Mouse (Mus musculus) forebrain, embryonic 12.5 days (tissue): ENCODE data around the gene Picalm. TPM values are rescaled to one million over a fixed set of nuclear protein-coding genes. Genes with fewer than 3 reads are reported as not detected.

ENCODE experiments used
- ATAC-seq: fragments of 200-750 bp; cut with Nextera tagmentation; 2 replicates; pipeline ENCODE4 v1.8.0; 2017; ENCODE audit warnings: moderate TSS enrichment; ENCODE audit not compliant: low FRiP score
- H3K27ac ChIP-seq: fragments of 300-500 bp; sonication (generic); 2 replicates; pipeline ENCODE4 v1.5.1; 2016; ENCODE audit warnings: mild to moderate bottlenecking
- H3K27me3 ChIP-seq: fragments of 300-500 bp; sonication (generic); 2 replicates; pipeline ENCODE4 v1.6.1; 2016; ENCODE audit warnings: mild to moderate bottlenecking
- H3K36me3 ChIP-seq: fragments of 300-500 bp; sonication (generic); replicated peaks from 2 replicates; pipeline ENCODE4 v1.6.1; 2016; ENCODE audit warnings: mild to moderate bottlenecking
- H3K4me1 ChIP-seq: fragments of 300-500 bp; sonication (generic); 2 replicates; pipeline ENCODE4 v1.6.1; 2016
- H3K4me2 ChIP-seq: fragments of 300-500 bp; sonication (generic); 2 replicates; pipeline ENCODE4 v1.6.1; 2016; ENCODE audit warnings: mild to moderate bottlenecking, moderate library complexity
- H3K4me3 ChIP-seq: fragments of 300-500 bp; sonication (generic); replicated peaks from 2 replicates; pipeline ENCODE4 v1.5.1; 2016; ENCODE audit warnings: mild to moderate bottlenecking
- H3K9ac ChIP-seq: fragments of 300-500 bp; sonication (generic); 2 replicates; pipeline ENCODE4 v1.6.1; 2016; ENCODE audit warnings: mild to moderate bottlenecking
- H3K9me3 ChIP-seq: fragments of 300-500 bp; sonication (generic); 2 replicates; pipeline ENCODE4 v1.6.1; 2016
- WGBS: fragments of 180-500 bp; shearing (Covaris S2); methylation state at CpG from one replicate; pipeline ENCODE4 v1.1.7; 2016; 5-methylcytosine and 5-hydroxymethylcytosine counted together
- polyA plus RNA-seq: library from polyadenylated mRNA; unstranded; fragments of >200 nt; fragmentation: Nextera tagmentation; extraction: Ambion mirVana; gene quantifications from 2 replicates; pipeline ENCODE4 v1.2.1, GENCODE M21; 2016

Picalm gene
- polyA plus RNA-seq, 1 experiment from 2014 or later: 43.9 TPM

GRCm38 (mm10) chr7:90138359-90138758 is 8.3 kb downstream of the Picalm start:
- H3K9me3 ChIP-seq: no peaks in the 10 kb centered on the region
- ATAC-seq: no peak
- no peak overlapping the region for H3K9ac ChIP-seq
- 91% methylated on average over 4 of the region's 4 CpGs for WGBS
- H3K27me3 ChIP-seq: no peaks in the 10 kb centered on the region
- H3K4me3 ChIP-seq: no peak overlapping the region
- H3K27ac ChIP-seq: no peak overlapping the region
- no peak overlapping the region for H3K4me2 ChIP-seq
- 0 out of 2 replicates have a peak, but pooled peaks cover 5% of the 10 kb centered on the region for H3K4me1 ChIP-seq
- no peaks in the 10 kb centered on the region for H3K36me3 ChIP-seq

- H3K9me3 ChIP-seq: no peaks in the 10 kb centered on the region
- no peak overlapping the region for H3K9ac ChIP-seq
- no peak overlapping the region for H3K27ac ChIP-seq
- no peak for ATAC-seq
- WGBS: 85% methylated on average over 3 of the region's 3 CpGs
- no peak overlapping the region for H3K4me3 ChIP-seq
- H3K27me3 ChIP-seq: no peaks in the 10 kb centered on the region
- H3K36me3 ChIP-seq: no peaks in the 10 kb centered on the region
- no peak overlapping the region for H3K4me2 ChIP-seq
- H3K4me1 ChIP-seq: 0 out of 2 replicates have a peak, but pooled peaks cover 5% of the 10 kb centered on the region
Measured at GRCm38 (mm10) chr7:90140290-90140689, 10.3 kb downstream of the Picalm start.

GRCm38 (mm10) chr7:90144275-90144674 is 14.3 kb downstream of the Picalm start:
- ATAC-seq: no peak
- H3K9me3 ChIP-seq: no peaks in the 10 kb centered on the region
- 88% methylated on average over 2 of the region's 2 CpGs for WGBS
- H3K4me1 ChIP-seq: peaks cover 12% of the 10 kb centered on the region; the same call in 1 of the 2 replicates
- no peak overlapping the region for H3K27ac ChIP-seq
- no peak overlapping the region for H3K9ac ChIP-seq
- H3K4me3 ChIP-seq: no peak overlapping the region
- H3K36me3 ChIP-seq: no peaks in the 10 kb centered on the region
- no peak overlapping the region for H3K4me2 ChIP-seq
- no peaks in the 10 kb centered on the region for H3K27me3 ChIP-seq

- Histone ChIP-seq H3K4me2 (no peak overlapping the region), H3K27me3 (no peaks in the 10 kb centered on the region), H3K4me3 (no peak overlapping the region), H3K36me3 (no peaks in the 10 kb centered on the region), H3K9ac (no peak overlapping the region), H3K4me1 (peaks cover 12% of the 10 kb centered on the region; the same call in 1 of the 2 replicates), H3K27ac (no peak overlapping the region), H3K9me3 (no peaks in the 10 kb centered on the region)
- WGBS: 91% methylated on average over 2 of the region's 2 CpGs
- no peak for ATAC-seq
Measured at GRCm38 (mm10) chr7:90144971-90145370, 15.0 kb downstream of the Picalm start.

GRCm38 (mm10) chr7:90145376-90145775 is 15.4 kb downstream of the Picalm start:
- H3K36me3 ChIP-seq: no peaks in the 10 kb centered on the region
- H3K4me3 ChIP-seq: no peak overlapping the region
- H3K27me3 ChIP-seq: no peaks in the 10 kb centered on the region
- ATAC-seq: no peak
- no peaks in the 10 kb centered on the region for H3K9me3 ChIP-seq
- H3K4me2 ChIP-seq: no peak overlapping the region
- H3K27ac ChIP-seq: no peak overlapping the region
- peaks cover 12% of the 10 kb centered on the region; the same call in 1 of the 2 replicates for H3K4me1 ChIP-seq
- H3K9ac ChIP-seq: no peak overlapping the region

GRCm38 (mm10) chr7:90145897-90146296 is 15.9 kb downstream of the Picalm start:
- Histone ChIP-seq H3K9me3 (no peaks in the 10 kb centered on the region), H3K4me1 (peaks cover 12% of the 10 kb centered on the region; the same call in 1 of the 2 replicates), H3K27me3 (no peaks in the 10 kb centered on the region), H3K27ac (no peak overlapping the region), H3K4me2 (no peak overlapping the region), H3K9ac (no peak overlapping the region), H3K36me3 (no peaks in the 10 kb centered on the region), H3K4me3 (no peak overlapping the region)
- 64% methylated on average over 4 of the region's 4 CpGs for WGBS
- no peak for ATAC-seq

GRCm38 (mm10) chr7:90146321-90146720 is 16.3 kb downstream of the Picalm start:
- 92% methylated on average over 1 of the region's 1 CpGs for WGBS
- no peak for ATAC-seq

GRCm38 (mm10) chr7:90148023-90148422 is 18.0 kb downstream of the Picalm start:
- Histone ChIP-seq H3K9ac (no peak overlapping the region), H3K4me1 (peaks cover 7% of the 10 kb centered on the region; the same call in 1 of the 2 replicates), H3K27ac (no peak overlapping the region), H3K4me2 (no peak overlapping the region), H3K4me3 (no peak overlapping the region), H3K9me3 (no peaks in the 10 kb centered on the region), H3K27me3 (no peaks in the 10 kb centered on the region), H3K36me3 (no peaks in the 10 kb centered on the region)
- ATAC-seq: no peak
- 98% methylated on average over 2 of the region's 2 CpGs for WGBS

More at GRCm38 (mm10) chr7:90146321-90146720, 16.3 kb downstream of the Picalm start:
- no peak overlapping the region for H3K9ac ChIP-seq
- H3K27me3 ChIP-seq: no peaks in the 10 kb centered on the region
- peaks cover 12% of the 10 kb centered on the region; the same call in 1 of the 2 replicates for H3K4me1 ChIP-seq
- H3K4me2 ChIP-seq: no peak overlapping the region
- no peak overlapping the region for H3K4me3 ChIP-seq
- H3K36me3 ChIP-seq: no peaks in the 10 kb centered on the region
- H3K27ac ChIP-seq: no peak overlapping the region
- no peaks in the 10 kb centered on the region for H3K9me3 ChIP-seq

GRCm38 (mm10) chr7:90148516-90148915 is 18.5 kb downstream of the Picalm start:
- no peak overlapping the region for H3K9ac ChIP-seq
- H3K4me2 ChIP-seq: no peak overlapping the region
- no peaks in the 10 kb centered on the region for H3K9me3 ChIP-seq
- H3K4me1 ChIP-seq: peaks cover 7% of the 10 kb centered on the region; the same call in 1 of the 2 replicates
- no peak overlapping the region for H3K27ac ChIP-seq
- H3K4me3 ChIP-seq: no peak overlapping the region
- H3K27me3 ChIP-seq: no peaks in the 10 kb centered on the region
- no peaks in the 10 kb centered on the region for H3K36me3 ChIP-seq
- WGBS: 87% methylated on average over 1 of the region's 1 CpGs
- ATAC-seq: no peak

GRCm38 (mm10) chr7:90150311-90150710 is 20.3 kb downstream of the Picalm start:
- no peak overlapping the region for H3K4me2 ChIP-seq
- ATAC-seq: peak; percentile 74; the same call in 1 of the 2 replicates
- H3K9ac ChIP-seq: no peak overlapping the region

GRCm38 (mm10) chr7:90158034-90158433 is 28.0 kb downstream of the Picalm start:
- no peak for ATAC-seq

More at GRCm38 (mm10) chr7:90150311-90150710, 20.3 kb downstream of the Picalm start:
- WGBS: 51% methylated on average over 2 of the region's 2 CpGs
- no peak overlapping the region for H3K27ac ChIP-seq
- no peaks in the 10 kb centered on the region for H3K9me3 ChIP-seq
- H3K36me3 ChIP-seq: no peaks in the 10 kb centered on the region
- H3K4me1 ChIP-seq: peaks cover 7% of the 10 kb centered on the region; the same call in 1 of the 2 replicates
- H3K4me3 ChIP-seq: no peak overlapping the region
- no peaks in the 10 kb centered on the region for H3K27me3 ChIP-seq

GRCm38 (mm10) chr7:90160598-90160997 is 30.6 kb downstream of the Picalm start:
- H3K4me3 ChIP-seq: no peak overlapping the region
- no peaks in the 10 kb centered on the region for H3K4me1 ChIP-seq
- ATAC-seq: no peak
- no peak overlapping the region for H3K9ac ChIP-seq
- WGBS: 97% methylated on average over 5 of the region's 5 CpGs
- H3K9me3 ChIP-seq: no peaks in the 10 kb centered on the region
- no peaks in the 10 kb centered on the region for H3K27me3 ChIP-seq
- H3K27ac ChIP-seq: no peak overlapping the region
- H3K36me3 ChIP-seq: peaks cover 18% of the 10 kb centered on the region
- no peak overlapping the region for H3K4me2 ChIP-seq

More at GRCm38 (mm10) chr7:90158034-90158433, 28.0 kb downstream of the Picalm start:
- H3K9ac ChIP-seq: no peak overlapping the region
- no peak overlapping the region for H3K4me2 ChIP-seq
- H3K4me3 ChIP-seq: no peak overlapping the region
- H3K36me3 ChIP-seq: peaks cover 18% of the 10 kb centered on the region
- 95% methylated on average over 2 of the region's 2 CpGs for WGBS
- H3K27me3 ChIP-seq: no peaks in the 10 kb centered on the region
- no peaks in the 10 kb centered on the region for H3K4me1 ChIP-seq
- H3K27ac ChIP-seq: no peak overlapping the region
- H3K9me3 ChIP-seq: no peaks in the 10 kb centered on the region

GRCm38 (mm10) chr7:90164276-90164675 is 34.3 kb downstream of the Picalm start:
- no peaks in the 10 kb centered on the region for H3K27me3 ChIP-seq
- H3K4me1 ChIP-seq: no peaks in the 10 kb centered on the region
- H3K9ac ChIP-seq: no peak overlapping the region
- H3K4me2 ChIP-seq: no peak overlapping the region
- H3K27ac ChIP-seq: no peak overlapping the region
- peaks cover 32% of the 10 kb centered on the region for H3K36me3 ChIP-seq
- no peaks in the 10 kb centered on the region for H3K9me3 ChIP-seq
- ATAC-seq: no peak
- 100% methylated on average over 1 of the region's 1 CpGs for WGBS
- no peak overlapping the region for H3K4me3 ChIP-seq
